Mouse (Mus musculus): ENCODE results near the gene Casp8.

- TF ChIP-seq CTCF (IDR thresholded peaks at IDR 0.05; ENCODE audit: extremely low read depth, insufficient read length, insufficient replicate concordance, low read depth, low read length) (no peak), POLR2A (IDR thresholded peaks at IDR 0.05; ENCODE audit: low read depth, low read length) (no peak)
These were observed 23.1 kb upstream of the Casp8 start for GRCm38 (mm10) chr1:58772084-58772483.
